Mouse (Mus musculus) C2C12 (cell line): ENCODE results near the gene Olfr1426. TPM values are rescaled to one million over a fixed set of nuclear protein-coding genes. Genes with fewer than 3 reads are reported as not detected.

Source experiments
- H3K27me3 ChIP-seq: one replicate; pipeline ENCODE4 v1.6.1; 2011; ENCODE audit not compliant: control insufficient read depth, insufficient read depth, insufficient read length
- H3K36me3 ChIP-seq: one replicate; pipeline ENCODE4 v1.6.1; 2011; ENCODE audit not compliant: control insufficient read depth, insufficient read depth
- H3K4me3 ChIP-seq: one replicate; pipeline ENCODE4 v1.5.1; 2011; ENCODE audit warnings: mild to moderate bottlenecking, control low read depth; ENCODE audit not compliant: poor library complexity, insufficient read depth, severe bottlenecking
- H3K79me2 ChIP-seq: one replicate; pipeline ENCODE4 v1.6.1; 2011; ENCODE audit not compliant: control insufficient read depth, insufficient read depth
- H3K79me3 ChIP-seq: one replicate; pipeline ENCODE4 v1.6.1; 2011; ENCODE audit warnings: low read depth, control low read depth
- H3ac ChIP-seq: one replicate; pipeline ENCODE3; 2011; ENCODE audit warnings: low read depth; ENCODE audit not compliant: control insufficient read depth, insufficient read length
- CEBPB ChIP-seq: IDR thresholded peaks from one replicate; pipeline ENCODE4 v1.6.1; 2011; ENCODE audit warnings: low read depth, mild to moderate bottlenecking, control low read depth, moderate library complexity
- CTCF ChIP-seq: IDR thresholded peaks from one replicate; pipeline ENCODE4 v1.5.1; 2011; ENCODE audit not compliant: control insufficient read depth, insufficient read depth, insufficient read length
- FOSL1 ChIP-seq: IDR thresholded peaks from one replicate; pipeline ENCODE4 v1.8.0; 2011; ENCODE audit warnings: mild to moderate bottlenecking, low read length; ENCODE audit not compliant: poor library complexity, insufficient read depth, severe bottlenecking
- MAX ChIP-seq: IDR thresholded peaks from one replicate; pipeline ENCODE4 v1.6.1; 2011; ENCODE audit warnings: mild to moderate bottlenecking, control low read depth
- MYOD1 ChIP-seq: IDR thresholded peaks from one replicate; pipeline ENCODE4 v1.6.1; 2011; ENCODE audit warnings: low read depth; ENCODE audit not compliant: control insufficient read depth, insufficient read length
- MYOG ChIP-seq: IDR thresholded peaks from one replicate; pipeline ENCODE4 v1.6.1; 2011; ENCODE audit not compliant: control insufficient read depth, insufficient read length; ENCODE audit errors: extremely low read depth
- USF1 ChIP-seq: IDR thresholded peaks from one replicate; pipeline ENCODE4 v1.6.1; 2011; ENCODE audit warnings: low read depth, mild to moderate bottlenecking, control low read depth, moderate library complexity
- polyA plus RNA-seq: library from polyadenylated mRNA; unstranded; fragments of >200 nt; fragmentation: generic; extraction: Trizol; gene quantifications from one replicate; pipeline ENCODE4 v1.2.1, GENCODE M21; 2012; ENCODE audit warnings: missing spikeins

The Olfr1426 gene
- polyA plus RNA-seq, 1 experiment: not detected

DNA sequence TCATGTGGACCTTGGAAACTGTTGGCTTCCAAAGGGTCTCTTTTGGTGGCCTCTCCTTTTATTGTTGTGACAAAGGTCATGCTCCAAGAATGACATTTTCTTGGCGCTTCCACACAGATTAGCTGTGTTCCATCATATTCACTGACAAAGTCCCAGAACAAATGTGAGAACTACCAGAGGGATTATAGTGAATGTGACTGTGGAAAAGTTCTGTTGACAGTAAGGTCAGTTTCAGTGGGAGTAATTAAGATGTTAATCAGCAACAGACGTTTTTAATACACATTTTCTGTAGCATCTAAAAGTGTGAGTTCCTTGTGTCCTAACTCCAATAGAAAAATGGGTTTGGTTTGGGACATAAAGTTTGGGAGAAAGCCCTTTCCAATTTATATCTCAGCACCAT is 50.6 kb downstream of the Olfr1426 start, which contains the start of gene Olfr1423:
Gene Olfr1423, minus strand, starts transcription at position 101 of the 400 bp plus-strand sequence.
- H3K79me3 ChIP-seq: no peaks in the 10 kb centered on the region
- H3K36me3 ChIP-seq: no peaks in the 10 kb centered on the region
- no peaks in the 10 kb centered on the region for H3K27me3 ChIP-seq
- no peak within 1 kb of the TSS for H3K4me3 ChIP-seq
- TF ChIP-seq MYOG (no peak), FOSL1 (no peak), MYOD1 (no peak), USF1 (no peak), MAX (no peak)
- H3K79me2 ChIP-seq: no peaks in the 10 kb centered on the region
- no peak within 1 kb of the TSS for H3ac ChIP-seq

DNA sequence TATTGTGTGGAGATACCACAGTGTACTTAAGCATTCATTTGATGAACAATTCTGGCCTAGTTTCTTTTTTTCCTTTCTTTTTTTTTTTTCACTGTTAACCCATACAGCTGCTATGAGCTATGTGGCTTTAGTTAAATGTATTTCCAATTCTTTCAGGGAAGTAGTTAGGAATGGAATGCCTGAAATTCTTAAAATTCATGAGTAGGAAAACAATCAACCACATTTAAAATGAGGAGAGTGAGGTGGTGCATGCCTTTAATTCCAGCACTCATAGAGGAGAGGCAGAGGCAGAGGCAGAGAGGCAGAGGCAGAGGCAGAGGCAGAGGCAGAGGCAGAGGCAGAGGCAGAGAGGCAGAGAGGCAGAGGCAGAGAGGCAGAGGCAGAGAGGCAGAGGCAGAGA is 54.1 kb downstream of the Olfr1426 start:
- Histone ChIP-seq H3K79me2 (no peaks in the 10 kb centered on the region), H3K27me3 (no peaks in the 10 kb centered on the region), H3K36me3 (no peaks in the 10 kb centered on the region), H3ac (no peak overlapping the region), H3K4me3 (no peak overlapping the region), H3K79me3 (no peaks in the 10 kb centered on the region)
- no peak for TF ChIP-seq USF1
- TF ChIP-seq MAX: no peak
- TF ChIP-seq MYOD1: no peak
- no peak for TF ChIP-seq FOSL1
- no peak for TF ChIP-seq CEBPB
- TF ChIP-seq MYOG: no peak
- TF ChIP-seq CTCF: no peak

Other genes with a start within 250 kb of the Olfr1426 start
- gene Olfr1418, start 230.9 kb downstream of the Olfr1426 start, polyA plus RNA-seq: not detected
- not detected for gene Olfr1419, start 216.9 kb downstream of the Olfr1426 start, polyA plus RNA-seq
- gene Olfr1420, start 205.4 kb downstream of the Olfr1426 start, polyA plus RNA-seq: not detected
- gene Patl1, start 179.6 kb downstream of the Olfr1426 start, polyA plus RNA-seq: 13.3 TPM
- gene Osbp, start 126.1 kb downstream of the Olfr1426 start, polyA plus RNA-seq: 14.3 TPM
- 0.01 TPM for gene Olfr1423, start 50.7 kb downstream of the Olfr1426 start, polyA plus RNA-seq
- not detected for gene Olfr1424, start 29.3 kb downstream of the Olfr1426 start, polyA plus RNA-seq
- not detected for gene Olfr1425, start 14.3 kb downstream of the Olfr1426 start, polyA plus RNA-seq
- gene Olfr1427, start 11.3 kb upstream of the Olfr1426 start, polyA plus RNA-seq: not detected
- gene Olfr1428, start 23.9 kb upstream of the Olfr1426 start, polyA plus RNA-seq: not detected
- gene Olfr76, start 31.2 kb upstream of the Olfr1426 start, polyA plus RNA-seq: not detected
- not detected for gene Olfr1555-ps1, start 78.1 kb upstream of the Olfr1426 start, polyA plus RNA-seq
- gene Olfr1431, start 108.6 kb upstream of the Olfr1426 start, polyA plus RNA-seq: not detected
- gene Olfr1432, start 140.6 kb upstream of the Olfr1426 start, polyA plus RNA-seq: not detected
- not detected for gene Olfr262, start 149.6 kb upstream of the Olfr1426 start, polyA plus RNA-seq
- not detected for gene Olfr235, start 169.0 kb upstream of the Olfr1426 start, polyA plus RNA-seq
- not detected for gene Olfr1434, start 187.8 kb upstream of the Olfr1426 start, polyA plus RNA-seq
- not detected for gene Olfr1436, start 207.1 kb upstream of the Olfr1426 start, polyA plus RNA-seq
- not detected for gene Olfr1437, start 233.1 kb upstream of the Olfr1426 start, polyA plus RNA-seq
- gene Olfr1438-ps1, start 243.9 kb upstream of the Olfr1426 start, polyA plus RNA-seq: not detected